16 mouse cellular contexts compared by ENCODE assay signal in the genomic region with DNA sequence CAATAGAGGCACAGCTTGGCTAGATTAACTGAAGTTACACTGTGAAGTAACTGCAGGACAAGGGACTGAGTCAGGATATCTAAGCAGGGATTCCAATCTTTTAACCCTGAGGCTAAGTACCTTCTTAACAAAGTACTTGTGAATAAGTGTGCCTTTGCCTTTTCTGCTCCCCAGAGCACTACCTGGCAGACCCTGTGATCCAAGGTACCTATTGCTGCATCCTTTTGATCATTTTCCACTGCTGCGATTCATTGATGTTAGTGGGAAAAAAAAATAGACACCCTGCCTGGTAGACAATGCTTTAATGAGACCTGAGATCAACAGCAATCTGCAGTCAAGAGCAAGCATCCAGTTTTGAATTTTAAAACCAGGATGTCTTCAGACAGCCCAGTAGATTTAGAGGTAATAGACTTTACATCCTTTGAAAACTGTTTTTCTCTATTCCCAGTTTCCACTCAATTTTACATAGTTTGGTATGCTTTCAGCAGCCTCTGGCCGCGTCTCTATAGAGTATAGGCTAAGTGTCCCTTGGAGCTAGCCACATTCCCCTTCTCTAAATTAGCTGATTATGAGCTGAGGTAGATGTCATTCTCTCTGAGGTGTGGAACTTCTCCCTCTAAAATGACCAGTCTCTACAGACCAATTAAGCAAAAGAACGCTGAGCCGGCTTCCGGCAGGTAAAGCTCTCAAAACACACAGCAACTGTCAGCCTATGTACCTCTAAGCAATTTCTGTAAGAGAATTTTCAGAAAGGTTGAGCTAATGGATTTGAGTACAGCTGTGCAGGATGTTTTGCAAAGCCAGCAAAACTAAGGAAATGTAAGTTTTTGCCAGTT.
DNase-seq lines count a peak whose midpoint lies in the region; ATAC-seq and TF ChIP-seq lines count a peak whose summit lies in the region.
"Had no signal": no experiment of that assay in that cellular context is flagged by ENCODE, and none has a peak within 500 bp of the region (broad histone marks: within the 10 kb centered on the region; RNA-seq: fewer than 3 reads in every experiment).

No protein-coding gene starts in this region.

- no peaks in the 10 kb centered on the region for H3K27me3 ChIP-seq in limb, embryonic 13.5 days
- no peaks in the 10 kb centered on the region for H3K27me3 ChIP-seq in limb, embryonic 10.5 days (ENCODE audit: low read depth, poor library complexity, severe bottlenecking)
- no peaks in the 10 kb centered on the region for H3K27me3 ChIP-seq in embryonic facial prominence, embryonic 15.5 days
- H3K27me3 ChIP-seq in midbrain, postnatal 0 days (ENCODE audit: insufficient read depth, low read length): no peaks in the 10 kb centered on the region
- H3K27me3 ChIP-seq: heart, embryonic 12.5 days; hindbrain, embryonic 13.5 days; neural tube, embryonic 12.5 days had no signal

- 58% methylated on average over 6 of the region's 6 CpGs for WGBS in limb, embryonic 13.5 days
- WGBS in limb, embryonic 10.5 days: 90% methylated on average over 6 of the region's 6 CpGs
- 59% methylated on average over 6 of the region's 6 CpGs for WGBS in embryonic facial prominence, embryonic 15.5 days
- 50% methylated on average over 6 of the region's 6 CpGs for WGBS in midbrain, postnatal 0 days

- no peak overlapping the region; the same call in 1 of the 2 replicates for H3K4me2 ChIP-seq in limb, embryonic 13.5 days (replicated peaks)
- H3K4me2 ChIP-seq in embryonic facial prominence, embryonic 15.5 days (replicated peaks): no peak overlapping the region
- H3K4me2 ChIP-seq in midbrain, postnatal 0 days (ENCODE audit: low read depth, low read length, poor library complexity, severe bottlenecking): peak overlapping the region; percentile 20; the same call in 1 of the 2 replicates
- H3K4me2 ChIP-seq: heart, embryonic 12.5 days; hindbrain, embryonic 13.5 days; neural tube, embryonic 12.5 days had no signal

- TF ChIP-seq POLR2A in brain, embryonic 14.5 days (IDR thresholded peaks at IDR 0.05; ENCODE audit: borderline replicate concordance, extremely low read depth, insufficient read depth, insufficient read length, poor library complexity, severe bottlenecking): no peak

- TF ChIP-seq CTCF in brain, embryonic 14.5 days (IDR thresholded peaks at IDR 0.05; ENCODE audit: borderline replicate concordance, extremely low read depth, insufficient read depth, insufficient read length): no peak
- no peak for TF ChIP-seq CTCF in midbrain, postnatal 0 days (IDR thresholded peaks at IDR 0.05)

- DNase-seq in limb, embryonic 10.5 days (ENCODE audit: low spot score): no peak
- DNase-seq in brain, embryonic 14.5 days (ENCODE audit: low read depth): peak; percentile 46
- peak; percentile 7 for DNase-seq in midbrain, postnatal 0 days (ENCODE audit: low spot score)
- DNase-seq in heart, adult 8-10 months (ENCODE audit: low spot score): no peak
- DNase-seq in left cerebral cortex, adult 18-20 months (ENCODE audit: low spot score in 2 of 2): no peak
- DNase-seq: adrenal gland, postnatal 36 days; cerebellum, adult 18-20 months; heart, postnatal 14 days; kidney, adult 11 months; layer of hippocampus, postnatal 36 days; liver, postnatal 0 days had no signal

- ATAC-seq in limb, embryonic 13.5 days (ENCODE audit: low FRiP score, low read depth): peak; percentile 88
- ATAC-seq in embryonic facial prominence, embryonic 15.5 days (ENCODE audit: insufficient number of reproducible peaks, low FRiP score, low TSS enrichment, low read depth): no peak; the same call in 1 of the 2 replicates
- peak; percentile 44; the same call in 1 of the 2 replicates for ATAC-seq in midbrain, postnatal 0 days (ENCODE audit: low FRiP score)
- ATAC-seq: liver, postnatal 0 days had no signal

- no peak overlapping the region for H3K27ac ChIP-seq in limb, embryonic 13.5 days
- no peak overlapping the region for H3K27ac ChIP-seq in limb, embryonic 10.5 days
- 0 out of 2 replicates have a peak overlapping the region, but pooled peaks have one; percentile 11 for H3K27ac ChIP-seq in embryonic facial prominence, embryonic 15.5 days (replicated peaks)
- H3K27ac ChIP-seq in midbrain, postnatal 0 days (ENCODE audit: low read depth, low read length): no peak overlapping the region
- H3K27ac ChIP-seq: hindbrain, embryonic 13.5 days; neural tube, embryonic 12.5 days had no signal

- H3K9me3 ChIP-seq in limb, embryonic 13.5 days: no peaks in the 10 kb centered on the region
- H3K9me3 ChIP-seq in limb, embryonic 10.5 days (replicated peaks): no peaks in the 10 kb centered on the region
- H3K9me3 ChIP-seq in embryonic facial prominence, embryonic 15.5 days (replicated peaks): no peaks in the 10 kb centered on the region
- H3K9me3 ChIP-seq in midbrain, postnatal 0 days (ENCODE audit: low read length): no peaks in the 10 kb centered on the region
- H3K9me3 ChIP-seq: heart, embryonic 12.5 days; hindbrain, embryonic 13.5 days; neural tube, embryonic 12.5 days had no signal

- H3K9ac ChIP-seq in limb, embryonic 13.5 days: no peak overlapping the region
- H3K9ac ChIP-seq in embryonic facial prominence, embryonic 15.5 days: no peak overlapping the region
- H3K9ac ChIP-seq in midbrain, postnatal 0 days (replicated peaks; ENCODE audit: low read length, poor library complexity, severe bottlenecking): no peak overlapping the region
- H3K9ac ChIP-seq: heart, embryonic 12.5 days; hindbrain, embryonic 13.5 days; liver, postnatal 0 days; neural tube, embryonic 12.5 days had no signal

- H3K36me3 ChIP-seq in limb, embryonic 13.5 days: no peaks in the 10 kb centered on the region
- no peaks in the 10 kb centered on the region for H3K36me3 ChIP-seq in limb, embryonic 10.5 days
- H3K36me3 ChIP-seq in embryonic facial prominence, embryonic 15.5 days: no peaks in the 10 kb centered on the region
- no peaks in the 10 kb centered on the region for H3K36me3 ChIP-seq in midbrain, postnatal 0 days (ENCODE audit: insufficient read depth, low read length)
- H3K36me3 ChIP-seq: heart, embryonic 12.5 days; hindbrain, embryonic 13.5 days; neural tube, embryonic 12.5 days had no signal

- H3K4me3 ChIP-seq in limb, embryonic 13.5 days: no peak overlapping the region
- H3K4me3 ChIP-seq in limb, embryonic 10.5 days: no peak overlapping the region
- H3K4me3 ChIP-seq in embryonic facial prominence, embryonic 15.5 days (replicated peaks): no peak overlapping the region
- no peak overlapping the region for H3K4me3 ChIP-seq in midbrain, postnatal 0 days (ENCODE audit: low read depth, low read length)
- H3K4me3 ChIP-seq: heart, embryonic 12.5 days; hindbrain, embryonic 13.5 days; neural tube, embryonic 12.5 days had no signal

- H3K4me1 ChIP-seq in limb, embryonic 13.5 days: no peaks in the 10 kb centered on the region
- H3K4me1 ChIP-seq in limb, embryonic 10.5 days: no peaks in the 10 kb centered on the region
- no peaks in the 10 kb centered on the region for H3K4me1 ChIP-seq in embryonic facial prominence, embryonic 15.5 days
- H3K4me1 ChIP-seq in midbrain, postnatal 0 days (ENCODE audit: insufficient read depth, low read length): no peaks in the 10 kb centered on the region
- H3K4me1 ChIP-seq: heart, embryonic 12.5 days; hindbrain, embryonic 13.5 days; neural tube, embryonic 12.5 days had no signal

Comparison
In these comparisons a context has a peak if more than half of its experiments do, and no peak if none do; other contexts are left out.
1. DNase-seq: peak in brain, embryonic 14.5 days (single experiment) and midbrain, postnatal 0 days (single experiment); none in limb, embryonic 10.5 days (single experiment), heart, adult 8-10 months (single experiment) and left cerebral cortex, adult 18-20 months (0 of 2).